15 mouse cellular contexts compared by ENCODE assay signal in genomic region chr14:104280353-104280752, GRCm38 (mm10).
A peak's percentile ranks its signal among the peaks of the same experiment; 100 is the strongest.
DNase-seq lines count a peak whose midpoint lies in the region; ATAC-seq and TF ChIP-seq lines count a peak whose summit lies in the region.
"Had no signal": no experiment of that assay in that cellular context is flagged by ENCODE, and none has a peak within 500 bp of the region (broad histone marks: within the 10 kb centered on the region; RNA-seq: fewer than 3 reads in every experiment).

No protein-coding gene starts in this region.

- H3K9me3 ChIP-seq in neural tube, embryonic 13.5 days: no peaks in the 10 kb centered on the region
- H3K9me3 ChIP-seq in hindbrain, postnatal 0 days (ENCODE audit: low read length): no peaks in the 10 kb centered on the region
- no peaks in the 10 kb centered on the region for H3K9me3 ChIP-seq in neural tube, embryonic 15.5 days (replicated peaks)
- no peaks in the 10 kb centered on the region for H3K9me3 ChIP-seq in heart, embryonic 12.5 days (replicated peaks)
- H3K9me3 ChIP-seq: embryonic facial prominence, embryonic 13.5 days; liver, embryonic 12.5 days had no signal

- H3K4me2 ChIP-seq in neural tube, embryonic 13.5 days: no peak overlapping the region
- H3K4me2 ChIP-seq in hindbrain, postnatal 0 days (ENCODE audit: low read depth, low read length): no peak overlapping the region
- no peak overlapping the region for H3K4me2 ChIP-seq in neural tube, embryonic 15.5 days
- H3K4me2 ChIP-seq in heart, embryonic 12.5 days: no peak overlapping the region
- H3K4me2 ChIP-seq: embryonic facial prominence, embryonic 13.5 days; liver, embryonic 12.5 days; lung, embryonic 14.5 days had no signal

- no peak overlapping the region for H3K4me3 ChIP-seq in neural tube, embryonic 13.5 days
- H3K4me3 ChIP-seq in hindbrain, postnatal 0 days (ENCODE audit: low read length): no peak overlapping the region
- H3K4me3 ChIP-seq in neural tube, embryonic 15.5 days (replicated peaks): no peak overlapping the region
- H3K4me3 ChIP-seq in heart, embryonic 12.5 days: no peak overlapping the region
- H3K4me3 ChIP-seq: embryonic facial prominence, embryonic 13.5 days; liver, embryonic 12.5 days had no signal

- WGBS in neural tube, embryonic 13.5 days: 70% methylated on average over 6 of the region's 6 CpGs
- WGBS in hindbrain, postnatal 0 days: 54% methylated on average over 6 of the region's 6 CpGs
- WGBS in neural tube, embryonic 15.5 days: 54% methylated on average over 6 of the region's 6 CpGs
- 80% methylated on average over 6 of the region's 6 CpGs for WGBS in heart, embryonic 12.5 days

- no peaks in the 10 kb centered on the region for H3K27me3 ChIP-seq in neural tube, embryonic 13.5 days
- no peaks in the 10 kb centered on the region for H3K27me3 ChIP-seq in hindbrain, postnatal 0 days (ENCODE audit: insufficient read depth, low read length)
- H3K27me3 ChIP-seq in neural tube, embryonic 15.5 days (replicated peaks): no peaks in the 10 kb centered on the region
- H3K27me3 ChIP-seq in heart, embryonic 12.5 days (replicated peaks): no peaks in the 10 kb centered on the region
- H3K27me3 ChIP-seq: embryonic facial prominence, embryonic 13.5 days; liver, embryonic 12.5 days had no signal

- H3K27ac ChIP-seq in neural tube, embryonic 13.5 days (replicated peaks): 0 out of 2 replicates have a peak overlapping the region, but pooled peaks have one; percentile 0
- no peak overlapping the region for H3K27ac ChIP-seq in hindbrain, postnatal 0 days
- H3K27ac ChIP-seq in neural tube, embryonic 15.5 days (replicated peaks): no peak overlapping the region
- no peak overlapping the region for H3K27ac ChIP-seq in heart, embryonic 12.5 days (ENCODE audit: poor library complexity, severe bottlenecking)
- H3K27ac ChIP-seq: embryonic facial prominence, embryonic 13.5 days; liver, embryonic 12.5 days had no signal

- ATAC-seq in neural tube, embryonic 13.5 days (ENCODE audit: low read depth): peak; percentile 61; the same call in 1 of the 2 replicates
- ATAC-seq in hindbrain, postnatal 0 days: peak; percentile 67; the same call in 1 of the 2 replicates
- peak; percentile 63 for ATAC-seq in neural tube, embryonic 15.5 days (ENCODE audit: low FRiP score)
- ATAC-seq in heart, embryonic 12.5 days (ENCODE audit: insufficient number of reproducible peaks, low FRiP score): no peak
- ATAC-seq: liver, embryonic 12.5 days had no signal

- H3K4me1 ChIP-seq in neural tube, embryonic 13.5 days (replicated peaks): no peaks in the 10 kb centered on the region; the same call in 1 of the 2 replicates
- no peaks in the 10 kb centered on the region for H3K4me1 ChIP-seq in hindbrain, postnatal 0 days (ENCODE audit: insufficient read depth, low read length)
- 0 out of 2 replicates have a peak, but pooled peaks cover 5% of the 10 kb centered on the region for H3K4me1 ChIP-seq in neural tube, embryonic 15.5 days
- no peaks in the 10 kb centered on the region for H3K4me1 ChIP-seq in heart, embryonic 12.5 days (replicated peaks)
- H3K4me1 ChIP-seq: embryonic facial prominence, embryonic 13.5 days; liver, embryonic 12.5 days had no signal

- no peak for DNase-seq in neural tube, embryonic 10.5 days (ENCODE audit: extremely low spot score, low spot score)
- DNase-seq in cerebellum, adult 8-10 months: peak; percentile 26
- DNase-seq in hindbrain, postnatal 0 days (ENCODE audit: low spot score): no peak
- no peak for DNase-seq in thymus, postnatal 10 days (ENCODE audit: low spot score in 2 of 2)
- no peak for DNase-seq in heart, adult 11 months
- DNase-seq: gastrocnemius, postnatal 25 days; heart, postnatal 14 days; right cerebral cortex, adult 18-20 months; thymus, adult 18-20 months had no signal

- no peaks in the 10 kb centered on the region for H3K36me3 ChIP-seq in neural tube, embryonic 13.5 days
- H3K36me3 ChIP-seq in hindbrain, postnatal 0 days (ENCODE audit: insufficient read depth, low read length): no peaks in the 10 kb centered on the region
- H3K36me3 ChIP-seq in neural tube, embryonic 15.5 days: no peaks in the 10 kb centered on the region
- H3K36me3 ChIP-seq in heart, embryonic 12.5 days: no peaks in the 10 kb centered on the region
- H3K36me3 ChIP-seq: embryonic facial prominence, embryonic 13.5 days; liver, embryonic 12.5 days had no signal

- TF ChIP-seq CTCF in hindbrain, postnatal 0 days (IDR thresholded peaks at IDR 0.05; ENCODE audit: low read depth): no peak

- H3K9ac ChIP-seq in neural tube, embryonic 13.5 days: no peak overlapping the region
- H3K9ac ChIP-seq in hindbrain, postnatal 0 days (replicated peaks; ENCODE audit: low read length): no peak overlapping the region
- no peak overlapping the region for H3K9ac ChIP-seq in neural tube, embryonic 15.5 days (replicated peaks)
- no peak overlapping the region for H3K9ac ChIP-seq in heart, embryonic 12.5 days
- H3K9ac ChIP-seq: embryonic facial prominence, embryonic 13.5 days; liver, embryonic 12.5 days; lung, embryonic 14.5 days had no signal
